Mouse (Mus musculus) limb, embryonic 11.5 days (tissue): ENCODE measurements around the gene Tas1r1. TPM values are rescaled to one million over a fixed set of nuclear protein-coding genes. Genes with fewer than 3 reads are reported as not detected.
A peak's percentile ranks its signal among the peaks of the same experiment; 100 is the strongest.
"Not testable (repeated sequence)": the region's sequence is repeated elsewhere in the genome, so short reads cannot be mapped to it uniquely, and the experiment has no call there.

Source experiments
- ATAC-seq: fragments of 200-750 bp; cut with Nextera tagmentation; 2 replicates; pipeline ENCODE4 v1.8.0; 2017; ENCODE audit warnings: low read depth; ENCODE audit not compliant: insufficient number of reproducible peaks, low FRiP score, low TSS enrichment
- DNase-seq: peaks from one replicate; pipeline ENCODE4 v3.0.0-alpha.2; 2015; ENCODE audit warnings: low spot score
- H3K27ac ChIP-seq: fragments of 300-500 bp; sonication (generic); replicated peaks from 2 replicates; pipeline ENCODE4 v1.5.1; 2014; ENCODE audit warnings: low read depth, mild to moderate bottlenecking, low read length
- H3K27me3 ChIP-seq: fragments of 300-500 bp; sonication (generic); 2 replicates; pipeline ENCODE4 v1.6.1; 2014; ENCODE audit warnings: mild to moderate bottlenecking, low read length, mixed read lengths; ENCODE audit not compliant: control insufficient read depth, insufficient read depth
- H3K36me3 ChIP-seq: fragments of 300-500 bp; sonication (generic); 2 replicates; pipeline ENCODE4 v1.6.1; 2014; ENCODE audit warnings: mild to moderate bottlenecking, low read length, moderate library complexity, mixed read lengths; ENCODE audit not compliant: control insufficient read depth, insufficient read depth
- H3K4me1 ChIP-seq: fragments of 300-500 bp; sonication (generic); 2 replicates; pipeline ENCODE4 v1.6.1; 2014; ENCODE audit warnings: low read length, mixed read lengths; ENCODE audit not compliant: control insufficient read depth, insufficient read depth
- H3K4me2 ChIP-seq: fragments of 300-500 bp; sonication (generic); 2 replicates; pipeline ENCODE4 v1.6.1; 2014; ENCODE audit warnings: low read depth, mild to moderate bottlenecking, moderate library complexity; ENCODE audit not compliant: severe bottlenecking
- H3K4me3 ChIP-seq: fragments of 300-500 bp; sonication (generic); 2 replicates; pipeline ENCODE4 v1.5.1; 2014; ENCODE audit warnings: low read depth, low read length
- H3K9ac ChIP-seq: fragments of 300-500 bp; sonication (generic); 2 replicates; pipeline ENCODE4 v1.6.1; 2014; ENCODE audit warnings: mild to moderate bottlenecking, low read length
- H3K9me3 ChIP-seq: fragments of 300-500 bp; sonication (generic); 2 replicates; pipeline ENCODE4 v1.6.1; 2016; ENCODE audit warnings: low read length; ENCODE audit not compliant: control insufficient read depth
- WGBS: fragments of 180-500 bp; shearing (Covaris S2); extraction: QIAGEN DNeasy Blood & Tissue Kit; methylation state at CpG from one replicate; pipeline ENCODE4 v1.1.7; 2014; 5-methylcytosine and 5-hydroxymethylcytosine counted together
- polyA plus RNA-seq: library from polyadenylated mRNA; unstranded; fragments of >200 nt; fragmentation: Nextera tagmentation; extraction: Ambion mirVana; gene quantifications from 2 replicates; pipeline ENCODE4 v1.2.1, GENCODE M21; 2014

Tas1r1 gene
- polyA plus RNA-seq, 1 experiment from 2014 or later: 0.40 TPM

DNA sequence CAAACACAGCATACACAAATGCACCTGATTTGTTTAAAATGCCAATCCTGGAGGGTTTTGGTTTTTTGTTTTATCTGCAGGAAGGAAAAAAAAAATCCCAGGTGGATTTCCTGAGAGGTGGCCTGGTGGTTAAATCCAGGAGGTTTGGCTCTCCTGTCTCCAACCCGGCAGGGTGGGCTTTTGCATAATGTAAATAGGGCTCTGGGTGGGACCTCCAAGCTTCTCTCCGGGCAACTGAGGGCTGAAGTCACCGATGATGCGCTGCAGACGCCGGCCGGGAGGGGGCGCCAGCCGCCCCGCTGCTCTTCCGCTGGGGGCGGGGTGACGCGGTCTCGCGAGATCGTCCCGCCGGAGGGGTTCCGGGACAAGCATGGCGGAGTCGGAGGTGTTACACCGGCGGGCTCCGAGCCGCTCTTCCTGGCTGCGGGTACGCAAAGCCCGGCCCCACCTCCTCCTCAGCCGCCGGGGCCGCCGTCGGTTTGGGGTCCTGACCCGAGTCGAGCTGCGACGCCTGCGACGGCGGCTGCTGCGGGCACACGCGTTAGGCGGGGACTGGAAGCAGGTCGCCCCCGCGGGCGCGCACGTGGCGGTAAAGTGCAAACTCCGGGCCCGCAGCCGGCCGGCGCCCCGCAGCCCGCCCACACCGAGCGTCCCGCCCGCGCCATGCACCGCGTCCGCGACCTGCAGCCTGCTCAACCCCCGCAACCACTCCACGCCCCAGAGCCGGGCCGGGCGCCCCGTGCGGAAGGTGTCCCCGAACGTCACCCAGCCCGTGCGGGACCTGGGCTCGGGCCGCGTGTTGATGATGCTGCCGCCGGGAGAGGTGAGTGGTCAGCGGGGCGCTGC, 840 bp upstream of the Tas1r1 start, which contains the start of gene Nol9:
Gene Nol9, plus strand, starts transcription at position 337 of the 846 bp plus-strand sequence.
- no peak within 1 kb of the TSS for H3K27ac ChIP-seq

DNA sequence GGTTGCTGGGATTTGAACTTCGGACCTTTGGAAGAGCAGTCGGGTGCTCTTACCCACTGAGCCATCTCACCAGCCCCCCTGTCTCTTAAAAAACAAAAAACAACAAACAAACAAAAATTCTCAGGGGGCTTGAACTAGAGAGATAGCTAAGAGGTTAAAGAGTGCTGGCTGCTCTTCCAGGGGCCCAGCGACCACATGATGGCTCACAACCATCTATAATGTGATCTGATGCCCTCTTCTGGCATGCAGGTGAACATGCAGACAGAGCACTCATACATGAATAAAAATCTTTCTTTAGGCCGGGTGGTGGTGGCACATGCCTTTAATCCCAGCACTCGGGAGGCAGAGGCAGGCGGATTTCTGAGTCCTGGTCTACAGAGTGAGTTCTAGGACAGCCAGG, 1.9 kb downstream of the Tas1r1 start:
- WGBS: 88% methylated on average over 6 of the region's 6 CpGs
- H3K4me2 ChIP-seq, H3K4me1 ChIP-seq, H3K36me3 ChIP-seq, H3K9ac ChIP-seq, H3K9me3 ChIP-seq, H3K27ac ChIP-seq, H3K4me3 ChIP-seq, DNase-seq, H3K27me3 ChIP-seq, ATAC-seq: not testable (repeated sequence)

More for the DNA sequence above, 840 bp upstream of the Tas1r1 start, which contains the start of gene Nol9:
- WGBS: under 1% methylated on average over 76 of the region's 86 CpGs
- DNase-seq (peak; percentile 97), ATAC-seq (peak; percentile 83)
- Histone ChIP-seq H3K9me3 (no peaks in the 10 kb centered on the region), H3K36me3 (peaks cover 17% of the 10 kb centered on the region), H3K4me2 (peak within 1 kb of the TSS; percentile 61), H3K9ac (peak within 1 kb of the TSS; percentile 76), H3K27me3 (no peaks in the 10 kb centered on the region), H3K4me1 (peaks cover 7% of the 10 kb centered on the region), H3K4me3 (peak within 1 kb of the TSS; percentile 66)

DNA sequence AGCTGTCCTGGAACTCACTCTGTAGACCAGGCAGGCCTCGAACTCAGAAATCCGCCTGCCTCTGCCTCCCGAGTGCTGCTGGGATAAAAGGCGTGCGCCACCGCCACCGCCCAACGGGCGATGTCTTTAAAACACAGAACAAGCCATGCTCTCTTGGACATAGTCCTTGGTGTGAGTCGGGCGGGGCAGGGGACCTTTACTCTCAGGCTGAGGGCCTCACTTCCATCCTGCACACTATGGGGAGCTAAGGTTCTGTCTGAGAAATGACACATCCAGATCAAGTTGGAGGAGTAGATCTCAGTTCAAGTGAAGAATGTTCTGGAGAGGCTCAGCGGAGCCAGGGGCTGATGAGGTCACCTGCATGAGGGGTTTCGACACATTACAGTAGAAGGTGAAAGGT, 5.4 kb downstream of the Tas1r1 start:
- Histone ChIP-seq H3K4me3 (no peak overlapping the region), H3K27me3 (no peaks in the 10 kb centered on the region), H3K27ac (no peak overlapping the region), H3K36me3 (no peaks in the 10 kb centered on the region), H3K9me3 (no peaks in the 10 kb centered on the region), H3K9ac (no peak overlapping the region), H3K4me1 (peaks cover 9% of the 10 kb centered on the region), H3K4me2 (no peak overlapping the region)
- no peak for ATAC-seq
- no peak for DNase-seq
- 90% methylated on average over 13 of the region's 13 CpGs for WGBS

DNA sequence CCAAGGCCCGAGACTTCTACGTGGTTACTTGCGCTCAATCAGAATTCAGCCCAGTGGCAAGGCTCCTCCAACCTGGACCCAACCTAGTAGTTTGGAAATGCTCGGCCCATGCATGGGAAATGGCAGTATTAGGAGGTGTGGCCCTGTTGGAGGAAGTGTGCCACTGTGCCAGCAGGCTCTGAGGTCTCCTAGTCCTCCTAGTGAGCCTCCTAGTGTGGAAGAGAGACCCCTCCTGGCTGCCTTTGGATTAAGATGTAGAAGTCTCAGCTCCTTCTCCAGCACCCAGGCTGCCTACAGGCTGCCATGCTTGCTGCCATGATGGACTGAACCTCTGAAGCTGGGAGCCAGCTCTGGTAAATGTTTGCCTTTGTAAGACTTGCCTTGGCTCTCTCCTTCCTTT, 8.4 kb downstream of the Tas1r1 start:
- Histone ChIP-seq H3K4me1 (peaks cover 27% of the 10 kb centered on the region), H3K27ac (no peak overlapping the region), H3K4me2 (no peak overlapping the region), H3K36me3 (no peaks in the 10 kb centered on the region), H3K4me3 (no peak overlapping the region), H3K27me3 (no peaks in the 10 kb centered on the region), H3K9ac (no peak overlapping the region), H3K9me3 (no peaks in the 10 kb centered on the region)
- ATAC-seq: no peak
- DNase-seq: no peak
- 76% methylated on average over 4 of the region's 4 CpGs for WGBS

DNA sequence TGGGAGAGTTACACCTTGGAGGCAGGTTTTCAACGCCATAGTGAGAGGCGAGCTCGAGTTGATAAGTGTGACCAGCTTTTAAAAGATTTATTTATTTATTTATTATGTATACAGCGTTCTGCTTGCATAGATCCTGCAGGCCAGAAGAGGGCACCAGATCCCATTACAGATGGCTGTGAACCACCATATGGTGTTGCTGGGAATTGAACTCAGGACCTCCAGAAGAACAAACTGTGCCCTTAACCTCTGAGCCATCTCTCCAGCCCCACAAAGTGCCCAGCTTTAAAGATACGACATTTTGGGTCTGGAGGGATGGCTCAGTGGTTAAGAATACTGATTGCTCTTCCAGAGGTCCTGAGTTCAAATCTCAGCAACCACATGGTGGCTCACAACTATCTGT, 9.3 kb downstream of the Tas1r1 start:
- Histone ChIP-seq H3K27ac (no peak overlapping the region), H3K4me3 (no peak overlapping the region), H3K9ac (no peak overlapping the region), H3K27me3 (no peaks in the 10 kb centered on the region), H3K36me3 (no peaks in the 10 kb centered on the region), H3K4me2 (no peak overlapping the region), H3K4me1 (peaks cover 27% of the 10 kb centered on the region), H3K9me3 (no peaks in the 10 kb centered on the region)
- 47% methylated on average over 5 of the region's 5 CpGs for WGBS
- ATAC-seq (no peak), DNase-seq (no peak)

DNA sequence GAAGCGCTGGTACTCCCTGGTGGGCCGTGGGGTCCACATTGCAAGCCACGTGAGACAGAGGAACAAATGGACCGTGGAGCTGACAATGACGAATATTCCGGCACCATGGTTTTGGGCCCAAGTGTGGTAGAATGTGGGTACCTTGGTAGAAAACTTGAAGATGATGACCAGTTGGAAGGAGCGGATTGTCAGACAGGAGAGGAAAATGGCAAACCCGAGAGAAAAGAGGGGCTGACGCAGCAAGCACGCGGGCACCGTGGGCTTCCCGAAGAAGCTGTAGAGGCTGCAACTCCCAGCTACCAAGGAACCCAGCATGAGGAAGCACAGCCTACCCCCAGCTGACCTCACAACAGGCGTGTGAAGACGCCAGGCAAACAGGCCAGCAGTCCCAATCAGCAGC, 9.9 kb downstream of the Tas1r1 start:
- Histone ChIP-seq H3K27me3 (no peaks in the 10 kb centered on the region), H3K36me3 (no peaks in the 10 kb centered on the region; the same call in 1 of the 2 replicates), H3K4me3 (no peak overlapping the region), H3K9me3 (no peaks in the 10 kb centered on the region), H3K4me2 (peak overlapping the region; percentile 83), H3K4me1 (peaks cover 27% of the 10 kb centered on the region), H3K9ac (no peak overlapping the region), H3K27ac (no peak overlapping the region)
- DNase-seq (no peak), ATAC-seq (no peak)
- WGBS: 64% methylated on average over 15 of the region's 15 CpGs

DNA sequence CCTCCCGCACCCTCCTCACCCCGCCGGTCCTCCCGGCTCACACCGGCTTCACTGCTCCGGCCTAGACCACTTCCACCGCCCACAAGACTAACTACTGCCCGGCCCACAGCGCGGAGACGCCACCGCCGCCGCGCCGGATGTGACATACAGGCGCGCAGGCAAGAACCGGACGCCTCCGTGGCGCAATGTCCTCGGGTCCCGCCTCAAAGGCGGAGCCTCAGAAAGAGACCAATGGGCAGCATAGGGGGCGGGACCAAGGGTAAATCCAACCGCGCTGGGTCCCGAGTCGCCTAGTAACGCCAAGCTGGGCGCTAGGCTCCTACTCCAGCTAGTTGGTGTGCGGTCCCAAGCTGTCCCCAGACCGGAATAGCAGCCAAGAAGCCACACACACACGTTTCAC, 10.8 kb downstream of the Tas1r1 start, which contains the start of gene Zbtb48:
Gene Zbtb48, minus strand, starts transcription at position 148 of the 400 bp plus-strand sequence.
- Histone ChIP-seq H3K4me3 (peak within 1 kb of the TSS; percentile 72), H3K9ac (peak within 1 kb of the TSS; percentile 81), H3K27ac (0 out of 2 replicates have a peak within 1 kb of the TSS, but pooled peaks have one; percentile 21), H3K4me1 (peaks cover 27% of the 10 kb centered on the region), H3K27me3 (no peaks in the 10 kb centered on the region), H3K9me3 (no peaks in the 10 kb centered on the region), H3K36me3 (peaks cover 1% of the 10 kb centered on the region; the same call in 1 of the 2 replicates), H3K4me2 (peak within 1 kb of the TSS; percentile 83)
- 0% methylated on average over 35 of the region's 35 CpGs for WGBS
- ATAC-seq (peak; percentile 94), DNase-seq (peak; percentile 95)

DNA sequence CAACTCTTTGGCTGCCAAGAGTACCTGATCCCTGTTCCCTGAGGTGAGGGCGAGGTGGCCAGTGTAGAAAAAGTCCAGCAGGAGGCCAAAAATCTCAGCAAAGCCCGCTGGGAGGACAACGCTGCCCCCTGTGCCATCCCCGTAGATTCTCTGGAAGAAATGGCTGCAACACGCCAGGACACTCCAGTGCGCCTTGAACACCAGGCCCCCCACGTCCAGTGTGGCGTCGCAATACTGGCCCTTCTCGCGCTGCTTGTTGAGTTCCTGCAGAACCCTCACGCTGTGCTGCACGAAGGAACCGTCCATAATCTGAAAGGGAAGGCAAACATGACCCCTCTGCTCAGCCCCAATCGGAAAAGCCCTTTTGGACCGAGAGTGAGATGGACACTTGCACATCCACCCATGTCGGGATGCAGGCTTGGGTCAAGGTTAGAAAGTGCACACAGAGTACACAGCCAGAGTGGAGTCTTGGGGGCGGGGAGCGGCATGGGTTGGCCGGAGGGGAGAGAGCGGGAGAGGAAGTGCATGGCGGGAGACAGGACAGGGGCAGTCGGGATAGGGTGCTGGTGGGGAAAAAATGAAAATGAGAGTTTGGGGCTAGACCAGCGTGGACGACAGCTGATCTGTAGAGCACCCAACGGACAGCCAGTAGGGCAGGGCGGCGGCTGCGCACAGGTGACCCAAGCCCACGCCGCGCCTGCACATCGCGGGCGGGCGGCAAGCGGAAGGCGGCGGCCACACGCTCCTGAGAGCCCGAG, 11.4 kb downstream of the Tas1r1 start:
- Histone ChIP-seq H3K9me3 (no peaks in the 10 kb centered on the region), H3K36me3 (peaks cover 3% of the 10 kb centered on the region; the same call in 1 of the 2 replicates), H3K4me1 (peaks cover 27% of the 10 kb centered on the region), H3K4me3 (peak overlapping the region; percentile 72), H3K9ac (peak overlapping the region; percentile 81), H3K27me3 (no peaks in the 10 kb centered on the region), H3K27ac (no peak overlapping the region), H3K4me2 (peak overlapping the region; percentile 83)
- peak; percentile 43 for DNase-seq
- ATAC-seq: peak; percentile 46; the same call in 1 of the 2 replicates
- WGBS: 5% methylated on average over 41 of the region's 41 CpGs
